Mouse (Mus musculus): ENCODE measurements around the gene Gcsam.
A peak's percentile ranks its signal among the peaks of the same experiment; 100 is the strongest.

The Gcsam gene

GRCm38 (mm10) chr16:45653009-45653933 is 43.1 kb downstream of the Gcsam start:
- DNase-seq = no peak

GRCm38 (mm10) chr16:45653934-45654332 is 43.8 kb downstream of the Gcsam start, which contains the start of gene BC016579:
Gene BC016579 (minus strand): TSS chr16:45654068.
- no peak for DNase-seq

GRCm38 (mm10) chr16:45654465-45654864 is 44.3 kb downstream of the Gcsam start:
- no peak for DNase-seq

GRCm38 (mm10) chr16:45657574-45658159 is 47.5 kb downstream of the Gcsam start:
- DNase-seq = no peak

GRCm38 (mm10) chr16:45658248-45658647 is 48.1 kb downstream of the Gcsam start:
- no peak for DNase-seq

- peak; percentile 50 for DNase-seq
These were observed 49.4 kb downstream of the Gcsam start for GRCm38 (mm10) chr16:45659596-45659995.

GRCm38 (mm10) chr16:45662381-45662780 is 52.2 kb downstream of the Gcsam start:
- no peak for DNase-seq

GRCm38 (mm10) chr16:45666136-45666535 is 56.0 kb downstream of the Gcsam start:
- DNase-seq = no peak

GRCm38 (mm10) chr16:45668178-45668577 is 58.0 kb downstream of the Gcsam start:
- DNase-seq = no peak

- no peak for DNase-seq
These were observed 59.8 kb downstream of the Gcsam start for GRCm38 (mm10) chr16:45670005-45670404.
